16 mouse cellular contexts compared by ENCODE assay signal in the genomic region with DNA sequence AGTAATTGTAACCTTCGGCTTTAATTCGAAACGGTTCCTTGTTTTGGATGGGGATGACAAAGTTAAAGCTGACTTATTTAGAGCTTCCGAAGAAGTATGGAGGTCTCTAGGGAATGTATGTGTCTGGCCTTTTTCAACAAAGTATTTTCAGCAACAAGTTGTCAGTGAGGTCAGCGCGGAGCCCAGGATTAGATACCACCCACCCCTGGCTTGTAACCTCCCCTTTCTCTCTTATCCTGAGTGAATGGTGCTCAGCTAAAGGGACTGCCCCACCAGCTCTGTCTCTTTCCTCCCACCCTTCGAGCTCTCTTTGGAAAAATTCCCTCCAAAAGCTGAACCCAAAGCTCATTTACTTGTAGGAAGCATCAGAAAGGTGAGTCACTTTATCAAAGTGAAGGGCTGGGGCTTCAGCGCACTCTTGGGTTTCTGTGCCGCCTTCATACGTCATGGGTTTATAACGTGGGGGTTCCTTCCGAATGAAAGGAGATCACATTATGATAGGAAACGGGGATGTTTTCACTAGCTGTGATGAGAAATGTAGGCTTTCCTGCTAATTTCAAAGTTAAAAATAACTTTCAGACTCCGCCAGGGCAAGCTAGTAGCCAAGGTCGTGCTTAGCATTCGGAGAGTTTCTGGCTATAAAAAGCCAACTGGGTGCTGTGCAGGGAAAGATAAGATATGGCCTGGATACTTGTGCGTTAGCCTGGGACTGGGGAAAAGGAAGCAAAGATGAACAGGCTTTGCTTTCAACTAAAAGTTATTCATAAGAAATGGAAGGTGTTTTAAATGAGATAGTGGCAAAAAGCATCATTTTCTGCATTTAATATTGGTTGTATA. TPM values are rescaled to one million over a fixed set of nuclear protein-coding genes. Genes with fewer than 3 reads are reported as not detected.
A peak's percentile ranks its signal among the peaks of the same experiment; 100 is the strongest.
DNase-seq lines count a peak whose midpoint lies in the region; ATAC-seq lines count a peak whose summit lies in the region.
"Had no signal": no experiment of that assay in that cellular context is flagged by ENCODE, and none has a peak within 500 bp of the region (broad histone marks: within the 10 kb centered on the region; RNA-seq: fewer than 3 reads in every experiment).

No protein-coding gene starts in this region.

- H3K4me2 ChIP-seq in embryonic facial prominence, embryonic 14.5 days (ENCODE audit: low read depth, low read length) = no peak overlapping the region
- H3K4me2 ChIP-seq in lung, embryonic 16.5 days (ENCODE audit: low read depth, low read length) = peak overlapping the region; percentile 19; the same call in 1 of the 2 replicates
- no peak overlapping the region for H3K4me2 ChIP-seq in stomach, embryonic 15.5 days
- H3K4me2 ChIP-seq in forebrain, embryonic 16.5 days (ENCODE audit: low read length) = no peak overlapping the region
- H3K4me2 ChIP-seq in forebrain, embryonic 14.5 days (ENCODE audit: low read length) = no peak overlapping the region
- H3K4me2 ChIP-seq: forebrain, embryonic 15.5 days; hindbrain, embryonic 15.5 days had no signal

- ATAC-seq in embryonic facial prominence, embryonic 14.5 days (ENCODE audit: low read depth) = no peak
- ATAC-seq in lung, embryonic 16.5 days (ENCODE audit: low read depth) = no peak
- ATAC-seq in stomach, embryonic 15.5 days (ENCODE audit: insufficient read depth, low FRiP score, low read depth) = no peak
- ATAC-seq in forebrain, embryonic 16.5 days = no peak
- ATAC-seq in forebrain, embryonic 14.5 days = no peak
- ATAC-seq: forebrain, embryonic 15.5 days had no signal

- H3K36me3 ChIP-seq in embryonic facial prominence, embryonic 14.5 days (ENCODE audit: control insufficient read depth, insufficient read depth, low read length) = no peaks in the 10 kb centered on the region
- H3K36me3 ChIP-seq in embryonic facial prominence, embryonic 10.5 days (replicated peaks) = no peaks in the 10 kb centered on the region
- no peaks in the 10 kb centered on the region for H3K36me3 ChIP-seq in lung, embryonic 16.5 days (ENCODE audit: control insufficient read depth, insufficient read depth, low read length)
- H3K36me3 ChIP-seq in stomach, embryonic 15.5 days = no peaks in the 10 kb centered on the region
- no peaks in the 10 kb centered on the region for H3K36me3 ChIP-seq in forebrain, embryonic 16.5 days (ENCODE audit: control insufficient read depth, insufficient read depth)
- no peaks in the 10 kb centered on the region for H3K36me3 ChIP-seq in forebrain, embryonic 14.5 days (ENCODE audit: control insufficient read depth, insufficient read depth, low read length)
- H3K36me3 ChIP-seq: forebrain, embryonic 15.5 days; hindbrain, embryonic 15.5 days had no signal

- H3K4me3 ChIP-seq in embryonic facial prominence, embryonic 14.5 days (ENCODE audit: low read depth, low read length) = no peak overlapping the region
- H3K4me3 ChIP-seq in embryonic facial prominence, embryonic 10.5 days = no peak overlapping the region
- no peak overlapping the region for H3K4me3 ChIP-seq in lung, embryonic 16.5 days (ENCODE audit: low read length)
- H3K4me3 ChIP-seq in stomach, embryonic 15.5 days (replicated peaks) = 0 out of 2 replicates have a peak overlapping the region, but pooled peaks have one; percentile 4
- H3K4me3 ChIP-seq in forebrain, embryonic 16.5 days (replicated peaks; ENCODE audit: low read length) = no peak overlapping the region
- no peak overlapping the region for H3K4me3 ChIP-seq in forebrain, embryonic 14.5 days (ENCODE audit: low read depth, low read length)
- H3K4me3 ChIP-seq: forebrain, embryonic 15.5 days; hindbrain, embryonic 15.5 days had no signal

- H3K4me1 ChIP-seq in embryonic facial prominence, embryonic 14.5 days (ENCODE audit: control insufficient read depth, insufficient read depth, low read length) = no peaks in the 10 kb centered on the region
- no peaks in the 10 kb centered on the region for H3K4me1 ChIP-seq in embryonic facial prominence, embryonic 10.5 days
- H3K4me1 ChIP-seq in lung, embryonic 16.5 days (replicated peaks; ENCODE audit: control insufficient read depth, insufficient read depth, low read length) = no peaks in the 10 kb centered on the region; the same call in 1 of the 2 replicates
- no peaks in the 10 kb centered on the region for H3K4me1 ChIP-seq in stomach, embryonic 15.5 days
- H3K4me1 ChIP-seq in forebrain, embryonic 16.5 days (replicated peaks; ENCODE audit: control insufficient read depth, insufficient read depth, low read length) = peaks cover 6% of the 10 kb centered on the region
- H3K4me1 ChIP-seq in forebrain, embryonic 14.5 days (ENCODE audit: control insufficient read depth, insufficient read depth, low read length) = no peaks in the 10 kb centered on the region
- H3K4me1 ChIP-seq: hindbrain, embryonic 15.5 days had no signal

- DNase-seq in embryonic facial prominence, embryonic 14.5 days (ENCODE audit: low spot score) = peak; percentile 21
- no peak for DNase-seq in embryonic facial prominence, embryonic 10.5 days (ENCODE audit: low spot score)
- no peak for DNase-seq in lung, postnatal 36 days
- peak; percentile 17 to 46 for DNase-seq in heart, postnatal 36 days
- DNase-seq in forebrain, embryonic 14.5 days (ENCODE audit: low spot score) = no peak
- DNase-seq: embryo, embryonic 11 days; right cerebral cortex, adult 18-20 months had no signal

- H3K9ac ChIP-seq in embryonic facial prominence, embryonic 14.5 days (ENCODE audit: low read depth, low read length) = no peak overlapping the region
- H3K9ac ChIP-seq in lung, embryonic 16.5 days (ENCODE audit: low read length) = no peak overlapping the region
- no peak overlapping the region for H3K9ac ChIP-seq in stomach, embryonic 15.5 days
- no peak overlapping the region for H3K9ac ChIP-seq in forebrain, embryonic 16.5 days (replicated peaks; ENCODE audit: low read depth, low read length)
- H3K9ac ChIP-seq in forebrain, embryonic 14.5 days (ENCODE audit: low read length) = no peak overlapping the region
- H3K9ac ChIP-seq: forebrain, embryonic 15.5 days; hindbrain, embryonic 15.5 days had no signal

- no peak overlapping the region for H3K27ac ChIP-seq in embryonic facial prominence, embryonic 14.5 days (replicated peaks; ENCODE audit: low read depth, low read length)
- no peak overlapping the region for H3K27ac ChIP-seq in embryonic facial prominence, embryonic 10.5 days (replicated peaks)
- H3K27ac ChIP-seq in lung, embryonic 16.5 days (ENCODE audit: low read length) = no peak overlapping the region
- no peak overlapping the region for H3K27ac ChIP-seq in stomach, embryonic 15.5 days
- no peak overlapping the region for H3K27ac ChIP-seq in forebrain, embryonic 16.5 days (ENCODE audit: low read length)
- no peak overlapping the region for H3K27ac ChIP-seq in forebrain, embryonic 14.5 days (ENCODE audit: low read depth, low read length)
- H3K27ac ChIP-seq: forebrain, embryonic 15.5 days; hindbrain, embryonic 15.5 days had no signal

- H3K27me3 ChIP-seq in embryonic facial prominence, embryonic 14.5 days (replicated peaks; ENCODE audit: control insufficient read depth, insufficient read depth, low read length) = no peaks in the 10 kb centered on the region
- no peaks in the 10 kb centered on the region for H3K27me3 ChIP-seq in embryonic facial prominence, embryonic 10.5 days (replicated peaks; ENCODE audit: low read depth, poor library complexity, severe bottlenecking)
- no peaks in the 10 kb centered on the region for H3K27me3 ChIP-seq in lung, embryonic 16.5 days (ENCODE audit: control insufficient read depth, insufficient read depth, low read depth, low read length)
- H3K27me3 ChIP-seq in stomach, embryonic 15.5 days (replicated peaks) = no peaks in the 10 kb centered on the region
- H3K27me3 ChIP-seq in forebrain, embryonic 16.5 days (replicated peaks; ENCODE audit: control insufficient read depth, insufficient read depth, low read length) = no peaks in the 10 kb centered on the region
- no peaks in the 10 kb centered on the region for H3K27me3 ChIP-seq in forebrain, embryonic 14.5 days (replicated peaks; ENCODE audit: control insufficient read depth, insufficient read depth, low read length)
- H3K27me3 ChIP-seq: forebrain, embryonic 15.5 days; hindbrain, embryonic 15.5 days had no signal

- intact Hi-C loops in heart, postnatal 36 days (cut with DNase I) = loop anchor here (2.0 kb wide), 1 partner anchor 17 kb away; no protein-coding TSS in a partner anchor

- WGBS in embryonic facial prominence, embryonic 14.5 days = 72% methylated on average over 17 of the region's 17 CpGs
- WGBS in embryonic facial prominence, embryonic 10.5 days = 87% methylated on average over 17 of the region's 17 CpGs
- WGBS in lung, embryonic 16.5 days = 52% methylated on average over 17 of the region's 17 CpGs
- 54% methylated on average over 17 of the region's 17 CpGs for WGBS in stomach, embryonic 15.5 days
- WGBS in forebrain, embryonic 16.5 days = 87% methylated on average over 17 of the region's 17 CpGs
- WGBS in forebrain, embryonic 14.5 days = 88% methylated on average over 17 of the region's 17 CpGs

- no peaks in the 10 kb centered on the region for H3K9me3 ChIP-seq in embryonic facial prominence, embryonic 14.5 days (ENCODE audit: control insufficient read depth, low read length)
- no peaks in the 10 kb centered on the region for H3K9me3 ChIP-seq in embryonic facial prominence, embryonic 10.5 days
- H3K9me3 ChIP-seq in lung, embryonic 16.5 days (ENCODE audit: control insufficient read depth, low read length) = no peaks in the 10 kb centered on the region
- no peaks in the 10 kb centered on the region for H3K9me3 ChIP-seq in stomach, embryonic 15.5 days
- no peaks in the 10 kb centered on the region for H3K9me3 ChIP-seq in forebrain, embryonic 16.5 days (ENCODE audit: control insufficient read depth, low read length)
- no peaks in the 10 kb centered on the region for H3K9me3 ChIP-seq in forebrain, embryonic 14.5 days (replicated peaks; ENCODE audit: control insufficient read depth, low read length)
- H3K9me3 ChIP-seq: forebrain, embryonic 15.5 days; hindbrain, embryonic 15.5 days had no signal

RNA-seq across cellular contexts. Expression of gene Ctnna3, which starts 27.6 kb away (rescaled TPM):
- 1.6 and 1.8 TPM in 2 replicates for polyA plus RNA-seq in embryonic facial prominence, embryonic 14.5 days (2014; fragmentation: Nextera tagmentation; extraction: Ambion mirVana)
- 0.10 and 0.22 TPM in 2 replicates for polyA plus RNA-seq in embryonic facial prominence, embryonic 10.5 days (2016; fragmentation: Nextera tagmentation; extraction: Ambion mirVana)
- 0.99 and 1.0 TPM in 2 replicates for polyA plus RNA-seq in lung, embryonic 16.5 days (2015; fragmentation: Nextera tagmentation; extraction: Ambion mirVana)
- total RNA-seq in heart, postnatal 36 days (2021) = 10 to 100 TPM; 52.9 to 58.5 TPM
- 0.54 and 0.58 TPM in 2 replicates for polyA plus RNA-seq in stomach, embryonic 15.5 days (2015; fragmentation: Nextera tagmentation; extraction: Ambion mirVana)
- polyA plus RNA-seq in forebrain, embryonic 16.5 days (2015; fragmentation: Nextera tagmentation; extraction: Ambion mirVana) = 0.81 and 1.1 TPM in 2 replicates
- polyA plus RNA-seq in forebrain, embryonic 14.5 days (2014; fragmentation: Nextera tagmentation; extraction: Ambion mirVana) = 0.41 and 0.61 TPM in 2 replicates
- total RNA-seq: monocyte, adult 5-6 weeks had no signal

RNA-seq across cellular contexts. Expression of gene Gm7075, which starts 35.9 kb away (rescaled TPM):
- polyA plus RNA-seq in embryonic facial prominence, embryonic 14.5 days (2014; fragmentation: Nextera tagmentation; extraction: Ambion mirVana) = not detected in 2 replicates
- not detected in 2 replicates for polyA plus RNA-seq in embryonic facial prominence, embryonic 10.5 days (2016; fragmentation: Nextera tagmentation; extraction: Ambion mirVana)
- polyA plus RNA-seq in lung, embryonic 16.5 days (2015; fragmentation: Nextera tagmentation; extraction: Ambion mirVana) = not detected in 2 replicates
- not detected for total RNA-seq in heart, postnatal 36 days (2021)
- polyA plus RNA-seq in stomach, embryonic 15.5 days (2015; fragmentation: Nextera tagmentation; extraction: Ambion mirVana) = not detected in 2 replicates
- not detected in 2 replicates for polyA plus RNA-seq in forebrain, embryonic 16.5 days (2015; fragmentation: Nextera tagmentation; extraction: Ambion mirVana)
- not detected in 2 replicates for polyA plus RNA-seq in forebrain, embryonic 14.5 days (2014; fragmentation: Nextera tagmentation; extraction: Ambion mirVana)
- total RNA-seq: left cerebral cortex, postnatal 25 days; monocyte, adult 5-6 weeks had no signal
- polyA plus RNA-seq: brain, embryonic 14.5 days; C2C12; forebrain, embryonic 15.5 days; hindbrain, embryonic 15.5 days had no signal

Comparison
In these comparisons a context has a peak if more than half of its experiments do, and no peak if none do; other contexts are left out.
1. DNase-seq: peak in embryonic facial prominence, embryonic 14.5 days (single experiment) and heart, postnatal 36 days (2 of 2); none in embryonic facial prominence, embryonic 10.5 days (single experiment), lung, postnatal 36 days (single experiment) and forebrain, embryonic 14.5 days (single experiment).